Mouse (Mus musculus): ENCODE data around the gene Commd6. TPM values are rescaled to one million over a fixed set of nuclear protein-coding genes. Genes with fewer than 3 reads are reported as not detected.
A peak's percentile ranks its signal among the peaks of the same experiment; 100 is the strongest.

The Commd6 gene
- 100 to 1,000 TPM; 146 to 160 (median 148) TPM for polyA plus RNA-seq (2017; shearing (Covaris generic))

GRCm38 (mm10) chr14:101640153-101640843 lies at the start of gene Commd6:
Gene Commd6, minus strand, starts transcription at chr14:101640686.
- ATAC-seq: peak; percentile 92

- no peak for ATAC-seq
Observed at GRCm38 (mm10) chr14:101688406-101688805, 47.9 kb upstream of the Commd6 start.

GRCm38 (mm10) chr14:101687696-101688095 lies 47.2 kb upstream of the Commd6 start:
- ATAC-seq: no peak

GRCm38 (mm10) chr14:101672226-101672625 lies 31.7 kb upstream of the Commd6 start:
- no peak for ATAC-seq

- ATAC-seq: no peak
Observed at GRCm38 (mm10) chr14:101668626-101669025, 28.1 kb upstream of the Commd6 start.

GRCm38 (mm10) chr14:101666536-101666935 lies 26.1 kb upstream of the Commd6 start:
- ATAC-seq: no peak

GRCm38 (mm10) chr14:101666056-101666455 lies 25.6 kb upstream of the Commd6 start:
- no peak for ATAC-seq

GRCm38 (mm10) chr14:101664274-101664673 lies 23.8 kb upstream of the Commd6 start:
- no peak for ATAC-seq

GRCm38 (mm10) chr14:101661654-101662412 lies 21.3 kb upstream of the Commd6 start:
- ATAC-seq: no peak

GRCm38 (mm10) chr14:101656307-101656706 lies 15.8 kb upstream of the Commd6 start:
- no peak for ATAC-seq

GRCm38 (mm10) chr14:101654526-101654909 lies 14.0 kb upstream of the Commd6 start:
- ATAC-seq: no peak

GRCm38 (mm10) chr14:101653581-101654525 lies 13.4 kb upstream of the Commd6 start, which contains the start of gene Uchl3:
Gene Uchl3, plus strand, starts transcription at chr14:101653967.
- peak; percentile 87 for ATAC-seq

- ATAC-seq: no peak
Observed at GRCm38 (mm10) chr14:101652571-101652970, 12.1 kb upstream of the Commd6 start.

- no peak for ATAC-seq
Observed at GRCm38 (mm10) chr14:101650551-101650950, 10.1 kb upstream of the Commd6 start.

- no peak for ATAC-seq
Observed at GRCm38 (mm10) chr14:101644948-101645347, 4.5 kb upstream of the Commd6 start.

GRCm38 (mm10) chr14:101637381-101637780 lies 3.1 kb downstream of the Commd6 start:
- no peak for ATAC-seq

- no peak for ATAC-seq
Observed at GRCm38 (mm10) chr14:101635765-101636164, 4.7 kb downstream of the Commd6 start.

- no peak for ATAC-seq
Observed at GRCm38 (mm10) chr14:101630548-101630947, 9.9 kb downstream of the Commd6 start.

- ATAC-seq: no peak
Observed at GRCm38 (mm10) chr14:101617680-101618079, 22.8 kb downstream of the Commd6 start.

GRCm38 (mm10) chr14:101616178-101616577 lies 24.3 kb downstream of the Commd6 start:
- ATAC-seq: no peak

GRCm38 (mm10) chr14:101613206-101613605 lies 27.3 kb downstream of the Commd6 start:
- ATAC-seq: no peak

- ATAC-seq: no peak
Observed at GRCm38 (mm10) chr14:101610701-101611100, 29.8 kb downstream of the Commd6 start.

All from inflammation-experienced regulatory T-cells, adult 6 months (primary cell).